Mouse (Mus musculus): ENCODE data around the gene Crip2.

The Crip2 gene

DNA sequence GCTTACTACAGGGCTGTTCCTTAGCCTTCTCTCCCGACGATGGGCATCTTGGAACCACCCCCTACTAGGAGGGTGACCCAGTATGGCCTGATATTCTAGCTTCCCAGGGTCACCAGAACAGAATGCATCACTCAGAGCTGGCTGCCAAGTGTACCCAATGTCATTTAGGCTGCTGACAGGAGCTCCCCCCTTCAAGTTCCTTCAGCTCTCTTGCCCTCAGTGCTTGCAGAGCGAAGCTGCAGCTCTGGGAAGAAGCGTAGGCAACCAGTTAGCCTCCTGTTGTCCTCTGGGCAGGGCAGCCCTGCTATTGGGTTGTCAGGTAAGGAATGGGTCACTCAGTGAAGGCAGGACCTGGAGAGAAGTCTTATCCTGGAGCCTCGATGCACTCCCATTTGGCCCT lies 44.9 kb downstream of the Crip2 start:
- DNase-seq (ENCODE audit: low read depth, low spot score): no peak

DNA sequence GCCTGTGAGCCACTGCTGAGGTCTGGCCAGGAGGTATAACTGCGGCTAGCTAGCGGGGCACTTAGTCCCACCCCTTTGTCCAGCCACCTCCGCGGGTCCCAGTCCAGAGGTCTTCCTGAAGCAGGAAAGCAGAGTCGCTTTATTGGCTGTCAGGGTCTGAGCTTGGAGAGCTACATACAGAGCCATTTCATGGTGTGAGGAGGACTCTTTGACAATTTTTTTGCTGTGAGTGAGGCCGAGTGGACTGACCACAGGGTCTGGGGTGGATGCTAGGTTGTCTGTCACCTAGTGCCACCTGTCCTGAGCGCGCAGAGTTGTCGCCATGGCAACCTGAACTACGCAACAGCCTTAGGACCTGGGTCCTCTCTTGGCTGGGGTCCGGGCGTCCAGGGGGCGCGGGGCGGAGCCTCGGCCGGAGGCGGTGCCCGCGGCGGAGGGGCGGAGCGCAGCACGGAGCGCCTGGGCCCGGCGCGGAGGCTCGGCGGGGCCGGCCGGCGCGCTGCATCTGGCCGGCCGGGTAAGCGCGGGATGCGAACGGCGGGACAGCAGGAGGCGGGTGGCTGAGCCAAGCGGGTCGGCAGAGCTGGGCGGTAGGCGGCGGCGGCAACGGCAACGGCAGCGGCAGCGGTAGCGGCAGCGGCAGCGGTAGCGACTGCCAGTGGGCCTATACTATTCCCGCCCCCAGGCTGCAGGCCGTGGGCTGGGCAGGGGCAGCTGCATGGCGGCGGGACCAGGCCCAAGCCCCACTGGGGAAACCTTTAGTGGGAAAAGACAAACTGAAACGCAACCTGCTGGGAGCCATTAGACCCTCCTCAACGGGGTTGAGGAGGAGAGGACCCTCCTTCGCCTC lies 45.6 kb downstream of the Crip2 start, which contains the start of gene Tmem121:
Gene Tmem121, plus strand, starts transcription at position 489 of the 850 bp plus-strand sequence.
- DNase-seq (ENCODE audit: low read depth, low spot score): peak; percentile 65

DNA sequence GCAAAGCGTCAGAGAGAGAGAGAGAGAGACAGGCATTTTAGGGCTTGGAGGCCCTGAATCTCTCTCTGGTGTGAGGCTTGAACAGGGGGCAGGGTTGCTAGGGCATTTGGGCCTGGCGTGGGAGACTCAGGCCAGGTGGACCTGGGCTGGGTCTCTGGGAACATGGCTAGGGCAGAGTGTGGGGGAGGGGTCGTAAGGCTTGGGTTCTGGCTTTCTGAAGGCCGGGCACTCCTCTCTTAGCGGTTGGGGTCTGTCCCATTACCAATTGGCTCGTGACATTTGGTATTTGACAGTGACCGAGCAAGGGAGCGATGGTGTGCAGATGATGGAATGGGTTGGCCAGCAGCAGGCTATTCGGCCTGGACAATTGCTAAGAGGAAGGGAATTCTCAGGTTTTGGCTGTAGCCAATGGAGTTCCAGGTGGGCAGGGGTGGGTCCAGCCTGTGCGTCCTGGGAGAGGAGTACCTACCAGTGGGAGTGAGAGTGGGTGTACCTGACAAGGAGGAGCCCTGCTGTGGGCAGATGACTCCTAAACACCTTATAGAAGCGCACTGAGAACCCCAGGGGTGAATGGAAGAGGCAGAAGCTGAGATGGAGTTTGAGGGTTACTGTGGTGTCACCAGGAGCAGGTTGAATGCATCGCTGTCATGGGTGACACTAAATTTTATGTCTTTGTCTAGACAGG lies 46.4 kb downstream of the Crip2 start:
- DNase-seq (ENCODE audit: low read depth, low spot score): no peak

DNA sequence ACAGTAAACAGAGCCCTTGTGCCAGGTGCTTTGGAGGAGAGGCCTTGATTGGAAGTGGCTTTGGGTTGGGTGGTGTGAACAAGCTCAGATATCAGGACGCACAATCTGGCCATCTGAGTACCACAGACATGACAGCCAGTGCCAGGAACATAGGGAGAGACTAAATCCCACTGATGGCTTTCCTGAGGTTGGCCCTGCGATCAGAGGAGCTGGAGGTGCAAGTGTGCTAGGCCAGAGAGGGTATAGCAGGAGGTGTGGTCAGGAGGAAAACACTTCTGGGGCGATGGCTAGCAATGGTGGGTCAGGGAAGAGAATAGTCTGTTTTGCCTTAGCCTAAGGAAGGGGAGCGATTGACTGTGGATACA lies 47.0 kb downstream of the Crip2 start:
- no peak for DNase-seq (ENCODE audit: low read depth, low spot score)

DNA sequence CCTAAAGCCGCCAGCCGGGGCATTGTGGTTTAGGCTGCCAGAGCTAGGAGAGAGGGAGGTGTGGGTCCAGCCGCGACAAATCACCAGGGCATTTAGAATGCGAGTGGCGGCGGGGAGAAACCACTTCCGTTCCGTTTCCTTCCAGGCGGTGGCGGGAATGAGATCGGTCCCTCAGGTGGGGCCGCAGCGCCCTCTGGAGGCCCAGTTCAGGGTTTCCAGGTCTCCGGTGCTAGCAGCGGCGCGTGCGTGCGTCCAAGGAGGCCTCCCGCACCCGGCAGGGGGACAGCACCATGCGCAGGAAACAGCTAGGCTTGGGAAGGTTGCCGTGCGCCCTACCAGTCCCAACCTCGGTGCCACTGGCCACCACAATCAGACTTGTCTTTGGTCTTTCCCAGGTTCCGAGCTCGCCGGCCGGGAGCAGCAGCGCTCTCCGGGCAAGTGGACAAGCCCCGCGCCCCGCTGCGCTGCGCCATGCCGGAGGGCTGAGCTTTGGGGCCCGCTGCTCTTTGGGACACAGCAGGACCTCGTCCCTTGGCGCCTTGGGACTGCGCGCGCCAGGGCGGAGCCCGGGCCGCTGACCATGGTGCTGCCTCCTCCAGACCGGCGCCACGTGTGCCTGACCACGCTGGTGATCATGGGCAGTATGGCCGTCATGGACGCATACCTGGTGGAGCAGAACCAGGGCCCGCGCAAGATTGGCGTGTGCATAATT lies 47.7 kb downstream of the Crip2 start:
- DNase-seq (ENCODE audit: low read depth, low spot score): peak; percentile 87

DNA sequence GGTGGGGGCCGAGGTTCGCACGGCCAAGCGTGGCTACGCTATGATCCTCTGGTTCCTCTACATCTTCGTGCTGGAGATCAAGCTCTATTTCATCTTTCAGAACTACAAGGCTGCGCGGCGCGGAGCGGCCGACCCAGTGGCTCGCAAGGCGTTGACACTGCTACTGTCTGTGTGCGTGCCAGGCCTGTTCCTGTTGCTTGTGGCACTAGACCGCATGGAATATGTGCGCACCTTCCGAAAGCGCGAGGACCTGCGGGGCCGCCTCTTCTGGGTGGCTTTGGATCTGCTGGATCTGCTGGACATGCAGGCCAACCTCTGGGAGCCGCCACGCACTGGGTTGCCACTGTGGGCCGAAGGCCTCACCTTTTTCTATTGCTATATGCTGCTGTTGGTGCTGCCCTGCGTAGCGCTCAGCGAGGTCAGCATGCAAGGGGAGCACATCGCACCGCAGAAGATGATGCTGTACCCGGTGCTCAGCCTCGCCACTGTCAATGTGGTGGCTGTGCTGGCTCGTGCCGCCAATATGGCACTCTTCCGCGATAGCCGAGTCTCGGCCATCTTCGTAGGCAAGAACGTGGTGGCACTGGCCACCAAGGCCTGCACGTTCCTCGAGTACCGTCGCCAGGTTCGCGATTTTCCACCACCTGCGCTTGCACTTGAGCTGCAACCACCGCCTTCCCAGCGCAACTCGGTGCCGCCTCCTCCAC lies 48.5 kb downstream of the Crip2 start:
- no peak for DNase-seq (ENCODE audit: low read depth, low spot score)

DNA sequence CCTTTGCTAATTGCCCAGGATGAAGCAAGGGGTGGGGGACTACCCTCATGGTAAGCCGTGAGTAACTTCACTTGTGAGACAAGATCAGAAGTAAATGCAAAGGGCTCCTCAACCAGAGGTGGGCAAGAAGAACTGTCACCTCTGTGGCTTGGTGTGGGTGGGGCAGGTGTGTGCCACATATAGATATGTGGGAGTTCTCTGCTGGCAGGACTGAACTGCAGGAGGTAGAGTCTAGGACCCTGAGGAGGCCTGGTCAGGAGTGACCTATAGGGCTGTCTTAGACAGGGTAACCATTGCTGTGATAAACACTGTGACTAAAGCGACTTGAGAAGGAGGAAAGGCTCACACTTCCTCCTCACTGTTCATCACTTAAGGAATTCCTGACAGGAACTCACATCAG lies 53.4 kb downstream of the Crip2 start:
- no peak for DNase-seq (ENCODE audit: low read depth, low spot score)

All from A20 (cell line).